Mouse (Mus musculus) adrenal gland, postnatal 0 days (tissue): Measurements from ENCODE around the gene Ak8. TPM values are rescaled to one million over a fixed set of nuclear protein-coding genes. Genes with fewer than 3 reads are reported as not detected.

Experiments used
- microRNA-seq: library from miRNA; unstranded; fragments of <30 nt; microRNA quantifications from one replicate; pipeline ENCODE4, GENCODE M21; 2016; ENCODE audit warnings: borderline replicate concordance; ENCODE audit not compliant: insufficient number of aligned reads
- polyA plus RNA-seq: library from polyadenylated mRNA; unstranded; fragments of >200 nt; fragmentation: Nextera tagmentation; extraction: Ambion mirVana; gene quantifications from 2 replicates; pipeline ENCODE4 v1.2.1, GENCODE M21; 2015

Ak8 gene
- 1.2 and 1.8 TPM in 2 replicates for polyA plus RNA-seq

GRCm38 (mm10) chr2:28699361-28700335 is at the start of gene Ak8, which contains the start of gene Spaca9:
Gene Ak8, plus strand, starts transcription at chr2:28700164.
Gene Spaca9, minus strand, starts transcription at chr2:28699727.

GRCm38 (mm10) chr2:28840222-28840951 is 140.4 kb downstream of the Ak8 start, which contains the start of the genes Gtf3c4 and Ddx31:
Gene Gtf3c4, minus strand, starts transcription at chr2:28840360.
Gene Ddx31, plus strand, starts transcription at chr2:28840406.

Small RNAs within 50 kb of the gene (microRNA-seq; reads per million reads assigned to microRNA genes)
- gene Mir3088, result 1.1 reads per million

Other genes starting within 250 kb of the Ak8 start
- 2.4 and 2.5 TPM in 2 replicates for gene 1700007K13Rik, start 233.8 kb upstream of the Ak8 start, polyA plus RNA-seq
- 23.6 and 40.5 TPM in 2 replicates for gene Mrps2, start 232.1 kb upstream of the Ak8 start, polyA plus RNA-seq
- gene Gbgt1, start 203.3 kb upstream of the Ak8 start, polyA plus RNA-seq, result 2.2 and 3.5 TPM in 2 replicates
- 4.1 and 10.7 TPM in 2 replicates for gene Gm10134, start 194.1 kb upstream of the Ak8 start, polyA plus RNA-seq
- gene Ralgds, start 187.0 kb upstream of the Ak8 start, polyA plus RNA-seq, result 41.6 and 53.4 TPM in 2 replicates
- gene Cel, start 136.8 kb upstream of the Ak8 start, polyA plus RNA-seq, result not detected in 2 replicates
- 17.3 and 20.4 TPM in 2 replicates for gene Gtf3c5, start 116.4 kb upstream of the Ak8 start, polyA plus RNA-seq
- gene Gfi1b, start 78.2 kb upstream of the Ak8 start, polyA plus RNA-seq, result 1.4 and 7.6 TPM in 2 replicates
- gene Tsc1, start 58.9 kb upstream of the Ak8 start, polyA plus RNA-seq, result 7.1 and 10.8 TPM in 2 replicates
- gene Spaca9, start 437 bp upstream of the Ak8 start, polyA plus RNA-seq, result 3.8 and 4.6 TPM in 2 replicates
- gene Gtf3c4, start 140.2 kb downstream of the Ak8 start, polyA plus RNA-seq, result 6.9 and 7.7 TPM in 2 replicates
- 4.3 and 6.3 TPM in 2 replicates for gene Ddx31, start 140.2 kb downstream of the Ak8 start, polyA plus RNA-seq
- gene Barhl1, start 216.5 kb downstream of the Ak8 start, polyA plus RNA-seq, result 0.07 TPM in 1 of 2 replicates, not detected in the other